Mouse (Mus musculus) right cerebral cortex, postnatal 36 days (tissue): ENCODE results near the gene Cd300lf.

Experiments used
- DNase-seq, 2 experiments: peaks; one replicate each; pipeline ENCODE4 v3.0.0; 2022; ENCODE audit warnings: low spot score in 2 of 2, mixed read lengths in 1 of 2

Cd300lf gene

GRCm38 (mm10) chr11:115106638-115107037 is 27.2 kb downstream of the Cd300lf start:
- DNase-seq, result no peak

GRCm38 (mm10) chr11:115104769-115105563 is 28.8 kb downstream of the Cd300lf start:
- no peak for DNase-seq

- DNase-seq, result no peak
Measured at GRCm38 (mm10) chr11:115103470-115104413, 30.1 kb downstream of the Cd300lf start.

- no peak for DNase-seq
Measured at GRCm38 (mm10) chr11:115102116-115102515, 31.7 kb downstream of the Cd300lf start.

- DNase-seq, result no peak
Measured at GRCm38 (mm10) chr11:115101615-115102051, 32.2 kb downstream of the Cd300lf start.

GRCm38 (mm10) chr11:115100741-115101140 is 33.1 kb downstream of the Cd300lf start:
- no peak for DNase-seq

- DNase-seq, result no peak
Measured at GRCm38 (mm10) chr11:115100032-115100621, 33.7 kb downstream of the Cd300lf start.

GRCm38 (mm10) chr11:115099241-115099840 is 34.5 kb downstream of the Cd300lf start:
- DNase-seq, result no peak

GRCm38 (mm10) chr11:115098203-115098932 is 35.4 kb downstream of the Cd300lf start:
- no peak for DNase-seq

GRCm38 (mm10) chr11:115092140-115092539 is 41.7 kb downstream of the Cd300lf start:
- DNase-seq, result no peak

GRCm38 (mm10) chr11:115091362-115091901 is 42.4 kb downstream of the Cd300lf start, which contains the start of gene Rab37:
Gene Rab37 (plus strand): TSS chr11:115091431.
- DNase-seq, result no peak

- DNase-seq, result no peak
Measured at GRCm38 (mm10) chr11:115089853-115090252, 43.9 kb downstream of the Cd300lf start.

GRCm38 (mm10) chr11:115086213-115086612 is 47.6 kb downstream of the Cd300lf start:
- no peak for DNase-seq

GRCm38 (mm10) chr11:115085064-115085463 is 48.7 kb downstream of the Cd300lf start:
- no peak for DNase-seq

GRCm38 (mm10) chr11:115084595-115084994 is 49.2 kb downstream of the Cd300lf start:
- DNase-seq, result no peak

- peak; percentile 28 to 34 for DNase-seq
Measured at GRCm38 (mm10) chr11:115083376-115084139, 50.2 kb downstream of the Cd300lf start.

GRCm38 (mm10) chr11:115082196-115082595 is 51.6 kb downstream of the Cd300lf start:
- DNase-seq, result no peak

- DNase-seq, result no peak
Measured at GRCm38 (mm10) chr11:115081373-115081772, 52.4 kb downstream of the Cd300lf start.

- DNase-seq, result peak; percentile 24 to 29
Measured at GRCm38 (mm10) chr11:115080886-115081285, 52.9 kb downstream of the Cd300lf start.

- no peak for DNase-seq
Measured at GRCm38 (mm10) chr11:115078680-115079079, 55.1 kb downstream of the Cd300lf start.
